Mouse (Mus musculus) embryonic facial prominence, embryonic 14.5 days (tissue): ENCODE results near the gene Lmbr1l. TPM values are rescaled to one million over a fixed set of nuclear protein-coding genes. Genes with fewer than 3 reads are reported as not detected.

Source experiments
- ATAC-seq: fragments of 200-750 bp; cut with Nextera tagmentation; 2 replicates; pipeline ENCODE4 v1.8.0; 2017; ENCODE audit warnings: low read depth, moderate number of reproducible peaks, moderate TSS enrichment
- DNase-seq: peaks from one replicate; pipeline ENCODE4 v3.0.0-alpha.2; 2015; ENCODE audit warnings: low spot score
- H3K27ac ChIP-seq: fragments of 300-500 bp; sonication (generic); replicated peaks from 2 replicates; pipeline ENCODE4 v1.5.1; 2014; ENCODE audit warnings: low read depth, mild to moderate bottlenecking, low read length, moderate library complexity
- H3K27me3 ChIP-seq: fragments of 300-500 bp; sonication (generic); replicated peaks from 2 replicates; pipeline ENCODE4 v1.6.1; 2014; ENCODE audit warnings: low read length; ENCODE audit not compliant: control insufficient read depth, insufficient read depth
- H3K36me3 ChIP-seq: fragments of 300-500 bp; sonication (generic); 2 replicates; pipeline ENCODE4 v1.6.1; 2014; ENCODE audit warnings: low read length, mixed read lengths; ENCODE audit not compliant: control insufficient read depth, insufficient read depth
- H3K4me1 ChIP-seq: fragments of 300-500 bp; sonication (generic); 2 replicates; pipeline ENCODE4 v1.6.1; 2014; ENCODE audit warnings: antibody characterized with exemption, low read length; ENCODE audit not compliant: control insufficient read depth, insufficient read depth
- H3K4me2 ChIP-seq: fragments of 300-500 bp; sonication (generic); 2 replicates; pipeline ENCODE4 v1.6.1; 2014; ENCODE audit warnings: low read depth, mild to moderate bottlenecking, low read length, moderate library complexity, mixed read lengths
- H3K4me3 ChIP-seq: fragments of 300-500 bp; sonication (generic); 2 replicates; pipeline ENCODE4 v1.5.1; 2014; ENCODE audit warnings: low read depth, mild to moderate bottlenecking, low read length
- H3K9ac ChIP-seq: fragments of 300-500 bp; sonication (generic); 2 replicates; pipeline ENCODE4 v1.6.1; 2014; ENCODE audit warnings: low read depth, mild to moderate bottlenecking, low read length, moderate library complexity, mixed read lengths
- H3K9me3 ChIP-seq: fragments of 300-500 bp; sonication (generic); 2 replicates; pipeline ENCODE4 v1.6.1; 2016; ENCODE audit warnings: low read length; ENCODE audit not compliant: control insufficient read depth
- WGBS: fragments of 180-500 bp; shearing (Covaris S2); extraction: QIAGEN DNeasy Blood & Tissue Kit; methylation state at CpG from one replicate; pipeline ENCODE4 v1.1.7; 2014; 5-methylcytosine and 5-hydroxymethylcytosine counted together
- polyA plus RNA-seq: library from polyadenylated mRNA; unstranded; fragments of >200 nt; fragmentation: Nextera tagmentation; extraction: Ambion mirVana; gene quantifications from 2 replicates; pipeline ENCODE4 v1.2.1, GENCODE M21; 2014

Lmbr1l gene
- polyA plus RNA-seq, 1 experiment from 2014 or later, result 3.9 TPM

- H3K4me2 ChIP-seq, result peak overlapping the region; percentile 43; the same call in 1 of the 2 replicates
- no peak for ATAC-seq
Observed at GRCm38 (mm10) chr15:98897495-98897894, 20.5 kb downstream of the Lmbr1l start.

GRCm38 (mm10) chr15:98895635-98896589 lies 22.1 kb downstream of the Lmbr1l start:
- Histone ChIP-seq H3K27me3 (peaks cover 88% of the 10 kb centered on the region), H3K4me3 (peak overlapping the region; percentile 53), H3K4me1 (peaks cover 9% of the 10 kb centered on the region), H3K27ac (no peak overlapping the region), H3K4me2 (peak overlapping the region; percentile 98), H3K9me3 (no peaks in the 10 kb centered on the region), H3K36me3 (no peaks in the 10 kb centered on the region), H3K9ac (peak overlapping the region; percentile 46)
- WGBS, result 4% methylated on average over 31 of the region's 41 CpGs
- DNase-seq (peak; percentile 66), ATAC-seq (peak; percentile 38; the same call in 1 of the 2 replicates)

More at GRCm38 (mm10) chr15:98897495-98897894, 20.5 kb downstream of the Lmbr1l start:
- no peak for DNase-seq
- Histone ChIP-seq H3K27ac (no peak overlapping the region), H3K9me3 (no peaks in the 10 kb centered on the region), H3K36me3 (no peaks in the 10 kb centered on the region), H3K27me3 (peaks cover 74% of the 10 kb centered on the region), H3K4me1 (peaks cover 9% of the 10 kb centered on the region), H3K4me3 (peak overlapping the region; percentile 24), H3K9ac (0 out of 2 replicates have a peak overlapping the region, but pooled peaks have one; percentile 27)
- WGBS, result under 1% methylated on average over 10 of the region's 10 CpGs

GRCm38 (mm10) chr15:98894746-98895634 lies 23.0 kb downstream of the Lmbr1l start:
- H3K4me2 ChIP-seq, result peak overlapping the region; percentile 98
- H3K36me3 ChIP-seq, result no peaks in the 10 kb centered on the region
- H3K27ac ChIP-seq, result no peak overlapping the region
- WGBS, result 4% methylated on average over 38 of the region's 38 CpGs
- DNase-seq (no peak), ATAC-seq (0 out of 2 replicates have a peak, but pooled peaks have one; percentile 3)
- peaks cover 9% of the 10 kb centered on the region for H3K4me1 ChIP-seq
- H3K9ac ChIP-seq, result peak overlapping the region; percentile 54; the same call in 1 of the 2 replicates
- H3K27me3 ChIP-seq, result peaks cover 91% of the 10 kb centered on the region
- peak overlapping the region; percentile 53 for H3K4me3 ChIP-seq
- no peaks in the 10 kb centered on the region for H3K9me3 ChIP-seq

- H3K9ac ChIP-seq, result peak within 1 kb of the TSS; percentile 54
- DNase-seq (no peak), ATAC-seq (no peak)
- no peaks in the 10 kb centered on the region for H3K9me3 ChIP-seq
- peaks cover 83% of the 10 kb centered on the region for H3K27me3 ChIP-seq
- WGBS, result under 1% methylated on average over 34 of the region's 77 CpGs
- H3K36me3 ChIP-seq, result no peaks in the 10 kb centered on the region
- H3K4me2 ChIP-seq, result peak within 1 kb of the TSS; percentile 98
- peak within 1 kb of the TSS; percentile 53 for H3K4me3 ChIP-seq
- no peak within 1 kb of the TSS for H3K27ac ChIP-seq
- peaks cover 9% of the 10 kb centered on the region for H3K4me1 ChIP-seq
Observed at GRCm38 (mm10) chr15:98893940-98894745, 23.9 kb downstream of the Lmbr1l start, which contains the start of gene Rhebl1. Rhebl1 (minus strand) TSS chr15:98894540.

GRCm38 (mm10) chr15:98893036-98893435 lies 25.0 kb downstream of the Lmbr1l start:
- peaks cover 5% of the 10 kb centered on the region for H3K4me1 ChIP-seq

GRCm38 (mm10) chr15:98891907-98892606 lies 26.0 kb downstream of the Lmbr1l start:
- Histone ChIP-seq H3K4me2 (no peak overlapping the region), H3K9me3 (no peaks in the 10 kb centered on the region), H3K9ac (no peak overlapping the region), H3K4me3 (no peak overlapping the region), H3K36me3 (no peaks in the 10 kb centered on the region), H3K4me1 (peaks cover 5% of the 10 kb centered on the region), H3K27me3 (peaks cover 62% of the 10 kb centered on the region), H3K27ac (no peak overlapping the region)
- ATAC-seq, result peak; percentile 60
- 42% methylated on average over 6 of the region's 6 CpGs for WGBS
- DNase-seq, result peak; percentile 91

More at GRCm38 (mm10) chr15:98893036-98893435, 25.0 kb downstream of the Lmbr1l start:
- Histone ChIP-seq H3K9ac (no peak overlapping the region), H3K4me3 (no peak overlapping the region), H3K27ac (no peak overlapping the region), H3K9me3 (no peaks in the 10 kb centered on the region), H3K27me3 (peaks cover 72% of the 10 kb centered on the region), H3K36me3 (no peaks in the 10 kb centered on the region), H3K4me2 (no peak overlapping the region)
- 61% methylated on average over 4 of the region's 4 CpGs for WGBS
- ATAC-seq (no peak), DNase-seq (no peak)

GRCm38 (mm10) chr15:98891198-98891742 lies 26.8 kb downstream of the Lmbr1l start:
- Histone ChIP-seq H3K9ac (no peak overlapping the region), H3K36me3 (no peaks in the 10 kb centered on the region), H3K4me2 (peak overlapping the region; percentile 21), H3K4me1 (peaks cover 5% of the 10 kb centered on the region), H3K9me3 (no peaks in the 10 kb centered on the region), H3K4me3 (no peak overlapping the region), H3K27me3 (peaks cover 55% of the 10 kb centered on the region), H3K27ac (no peak overlapping the region)
- no peak for ATAC-seq
- 8% methylated on average over 19 of the region's 19 CpGs for WGBS
- DNase-seq, result peak; percentile 60
